Mouse (Mus musculus) limb, embryonic 14.5 days (tissue): ENCODE results near the gene Fgfr2. TPM values are rescaled to one million over a fixed set of nuclear protein-coding genes. Genes with fewer than 3 reads are reported as not detected.

ENCODE experiments used
- ATAC-seq: fragments of 200-750 bp; cut with Nextera tagmentation; 2 replicates; pipeline ENCODE4 v1.8.0; 2017; ENCODE audit warnings: low read depth, moderate number of reproducible peaks, moderate TSS enrichment; ENCODE audit not compliant: low FRiP score
- DNase-seq: peaks from one replicate; pipeline ENCODE4 v3.0.0-alpha.2; 2015; ENCODE audit warnings: low spot score
- H3K27ac ChIP-seq: fragments of 300-500 bp; sonication (generic); replicated peaks from 2 replicates; pipeline ENCODE4 v1.5.1; 2014; ENCODE audit warnings: low read depth, mild to moderate bottlenecking, low read length, moderate library complexity, mixed read lengths
- H3K27me3 ChIP-seq: fragments of 300-500 bp; sonication (generic); 2 replicates; pipeline ENCODE4 v1.6.1; 2014; ENCODE audit warnings: low read length, mixed read lengths; ENCODE audit not compliant: control insufficient read depth, insufficient read depth
- H3K36me3 ChIP-seq: fragments of 300-500 bp; sonication (generic); 2 replicates; pipeline ENCODE4 v1.6.1; 2014; ENCODE audit warnings: mild to moderate bottlenecking, low read length, moderate library complexity, mixed read lengths; ENCODE audit not compliant: control insufficient read depth, insufficient read depth
- H3K4me1 ChIP-seq: fragments of 300-500 bp; sonication (generic); 2 replicates; pipeline ENCODE4 v1.6.1; 2014; ENCODE audit warnings: antibody characterized with exemption, low read length, mixed read lengths; ENCODE audit not compliant: control insufficient read depth, insufficient read depth
- H3K4me2 ChIP-seq: fragments of 300-500 bp; sonication (generic); replicated peaks from 2 replicates; pipeline ENCODE4 v1.6.1; 2014; ENCODE audit warnings: low read depth, mild to moderate bottlenecking, low read length, moderate library complexity; ENCODE audit not compliant: severe bottlenecking
- H3K4me3 ChIP-seq: fragments of 300-500 bp; sonication (generic); replicated peaks from 2 replicates; pipeline ENCODE4 v1.5.1; 2014; ENCODE audit warnings: low read length
- H3K9ac ChIP-seq: fragments of 300-500 bp; sonication (generic); 2 replicates; pipeline ENCODE4 v1.6.1; 2014; ENCODE audit warnings: mild to moderate bottlenecking, low read depth, low read length, moderate library complexity; ENCODE audit not compliant: severe bottlenecking
- H3K9me3 ChIP-seq: fragments of 300-500 bp; sonication (generic); 2 replicates; pipeline ENCODE4 v1.6.1; 2016; ENCODE audit warnings: low read length; ENCODE audit not compliant: control insufficient read depth
- POLR2A ChIP-seq: fragments of 200-500 bp; IDR thresholded peaks from 2 replicates; pipeline ENCODE4 v1.8.0; 2012; ENCODE audit warnings: inconsistent platforms, mild to moderate bottlenecking, moderate library complexity, borderline replicate concordance; ENCODE audit not compliant: insufficient read depth, insufficient read length; ENCODE audit errors: extremely low read depth
- WGBS: fragments of 180-500 bp; shearing (Covaris S2); extraction: QIAGEN DNeasy Blood & Tissue Kit; methylation state at CpG from one replicate; pipeline ENCODE4 v1.1.7; 2014; 5-methylcytosine and 5-hydroxymethylcytosine counted together
- polyA plus RNA-seq, 2 experiments: library from polyadenylated mRNA; depleted of rRNA in 1 of 2; stranded (reverse) in 1 of 2; unstranded in 1 of 2; fragments of >200 nt; fragmentation: Nextera tagmentation in 1 of 2; extraction: Ambion mirVana in 1 of 2; gene quantifications; 2 replicates each; pipeline versions ENCODE4 v1.2.1 to v1.2.3; 2012 to 2014

Gene Fgfr2
- polyA plus RNA-seq, 2 experiments = 131 to 133 TPM

DNA sequence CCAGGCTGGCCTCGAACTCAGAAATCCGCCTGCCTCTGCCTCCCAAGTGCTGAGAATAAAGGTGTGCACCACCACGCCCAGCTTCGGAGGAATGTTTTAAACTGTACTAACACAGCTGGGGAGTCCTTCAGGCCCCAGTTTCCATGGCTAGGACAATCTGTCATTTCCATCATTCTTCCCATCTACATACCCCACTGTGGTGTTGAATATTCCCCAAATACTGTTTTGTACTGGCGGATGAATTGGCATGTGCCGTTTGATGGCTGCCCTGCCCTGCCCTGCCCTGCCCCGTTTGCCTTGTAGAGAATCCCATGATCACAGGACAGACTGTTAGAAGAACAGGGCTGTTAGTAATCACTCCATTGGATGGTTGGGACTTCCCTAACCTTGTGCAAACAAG, 2411.3 kb downstream of the Fgfr2 start:
- Histone ChIP-seq H3K9me3 (no peaks in the 10 kb centered on the region), H3K36me3 (peaks cover 4% of the 10 kb centered on the region), H3K27me3 (no peaks in the 10 kb centered on the region), H3K4me3 (no peak overlapping the region), H3K4me2 (no peak overlapping the region), H3K27ac (no peak overlapping the region), H3K4me1 (peaks cover 19% of the 10 kb centered on the region), H3K9ac (no peak overlapping the region)
- 88% methylated on average over 6 of the region's 7 CpGs for WGBS
- TF ChIP-seq POLR2A = no peak
- ATAC-seq (no peak), DNase-seq (no peak)

DNA sequence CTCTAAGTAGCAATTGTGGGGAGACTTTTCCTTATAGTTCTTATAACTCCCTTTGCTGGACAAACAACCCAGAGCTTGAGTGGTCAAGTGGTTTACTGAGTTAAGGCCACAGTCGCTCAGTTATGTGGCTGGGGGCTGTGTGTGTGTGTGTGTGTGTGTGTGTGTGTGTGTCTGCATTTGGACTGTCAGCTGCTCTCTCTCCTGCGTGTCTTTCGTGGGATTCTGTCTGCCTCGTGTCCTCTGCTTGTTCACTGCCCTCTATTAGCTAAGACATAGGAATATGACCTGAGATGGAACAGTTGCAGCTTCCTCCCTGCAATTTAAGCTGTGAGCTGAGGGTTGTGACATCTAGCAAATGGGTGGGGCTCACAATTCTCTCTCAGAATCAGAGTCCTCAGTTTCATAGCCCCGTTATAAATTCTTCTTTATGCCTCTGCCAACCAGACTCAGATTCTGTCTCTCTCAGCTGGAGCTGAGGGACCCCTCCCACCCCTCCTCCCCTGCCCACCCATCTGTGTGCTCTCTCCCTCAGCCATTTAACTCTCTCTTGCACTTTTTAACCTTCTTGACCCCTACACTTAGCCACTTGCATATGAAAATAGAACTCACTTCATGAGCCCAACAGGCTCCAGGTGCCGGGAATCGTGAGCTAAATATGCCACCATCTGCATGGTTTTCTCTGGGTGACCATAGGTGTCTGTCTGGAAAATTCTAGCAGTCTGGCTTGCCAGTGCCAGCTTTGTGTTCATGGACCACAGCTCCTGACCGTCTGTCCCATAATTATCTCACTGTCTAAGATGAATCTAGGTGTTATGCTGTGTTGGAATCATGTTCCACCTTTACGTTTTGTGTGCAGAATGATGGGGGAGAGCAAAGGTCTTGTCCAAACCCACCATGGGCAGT, 2413.5 kb downstream of the Fgfr2 start:
- Histone ChIP-seq H3K27me3 (no peaks in the 10 kb centered on the region), H3K9ac (no peak overlapping the region), H3K4me2 (no peak overlapping the region), H3K36me3 (no peaks in the 10 kb centered on the region), H3K4me1 (peaks cover 19% of the 10 kb centered on the region), H3K4me3 (no peak overlapping the region), H3K9me3 (no peaks in the 10 kb centered on the region), H3K27ac (peak overlapping the region; percentile 33; the same call in 1 of the 2 replicates)
- ATAC-seq = peak; percentile 48; the same call in 1 of the 2 replicates
- no peak for TF ChIP-seq POLR2A
- no peak for DNase-seq
- WGBS = 59% methylated on average over 9 of the region's 9 CpGs

DNA sequence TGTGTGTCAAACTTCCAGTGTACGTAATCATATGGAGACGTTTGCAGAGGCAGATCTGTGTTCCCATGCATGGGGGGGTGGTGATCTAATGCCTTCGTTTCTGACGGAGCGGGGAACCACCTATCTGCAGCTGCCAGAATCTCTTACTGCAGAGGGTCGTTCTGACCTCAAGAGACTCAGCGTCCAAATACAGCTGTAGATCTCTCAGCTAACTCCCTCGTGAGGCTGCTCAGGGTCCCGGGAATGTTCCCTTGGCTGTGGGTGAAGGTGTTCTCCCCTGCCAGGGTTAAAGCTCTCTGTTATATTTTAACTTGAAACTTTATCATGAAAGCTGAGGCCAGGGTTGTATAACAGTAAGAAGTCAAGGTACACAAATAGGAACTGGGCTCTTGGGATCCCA, 2414.2 kb downstream of the Fgfr2 start:
- Histone ChIP-seq H3K9ac (0 out of 2 replicates have a peak overlapping the region, but pooled peaks have one; percentile 7), H3K27ac (peak overlapping the region; percentile 33; the same call in 1 of the 2 replicates), H3K4me1 (peaks cover 19% of the 10 kb centered on the region), H3K9me3 (no peaks in the 10 kb centered on the region), H3K36me3 (no peaks in the 10 kb centered on the region), H3K27me3 (no peaks in the 10 kb centered on the region), H3K4me2 (no peak overlapping the region), H3K4me3 (no peak overlapping the region)
- 39% methylated on average over 9 of the region's 9 CpGs for WGBS
- DNase-seq (peak; percentile 21), ATAC-seq (no peak)
- no peak for TF ChIP-seq POLR2A

- WGBS = 85% methylated on average over 2 of the region's 2 CpGs
- ATAC-seq (no peak), DNase-seq (no peak)
- Histone ChIP-seq H3K4me2 (no peak overlapping the region), H3K27ac (no peak overlapping the region), H3K4me1 (peaks cover 19% of the 10 kb centered on the region), H3K36me3 (no peaks in the 10 kb centered on the region), H3K4me3 (no peak overlapping the region), H3K27me3 (no peaks in the 10 kb centered on the region), H3K9me3 (no peaks in the 10 kb centered on the region), H3K9ac (no peak overlapping the region)
- no peak for TF ChIP-seq POLR2A
These were observed 2417.9 kb downstream of the Fgfr2 start for GRCm38 (mm10) chr7:130705230-130705629.

DNA sequence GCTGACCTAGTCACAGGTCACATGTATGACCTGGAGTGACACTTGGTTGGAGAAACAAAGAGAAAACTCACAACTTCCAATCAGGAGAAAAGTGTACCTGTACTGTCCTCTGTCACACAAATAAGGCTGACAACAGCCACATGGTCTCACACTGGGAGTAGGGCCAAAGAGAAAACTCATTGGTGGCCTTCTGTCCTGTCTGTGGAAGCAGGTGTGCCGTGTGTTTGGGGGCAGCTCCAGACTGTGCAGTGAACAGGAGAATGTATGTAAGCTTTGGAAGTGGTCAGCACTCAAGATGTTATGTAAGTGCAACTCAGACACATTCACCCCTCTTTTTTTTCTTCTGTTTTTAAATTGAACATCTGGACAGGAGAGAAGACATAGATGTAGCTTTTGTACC, 2421.8 kb downstream of the Fgfr2 start:
- no peak for ATAC-seq
- no peak overlapping the region for H3K4me2 ChIP-seq

More for the DNA sequence above, 2421.8 kb downstream of the Fgfr2 start:
- H3K27ac ChIP-seq = no peak overlapping the region
- no peak for DNase-seq
- no peaks in the 10 kb centered on the region for H3K27me3 ChIP-seq
- TF ChIP-seq POLR2A = no peak
- H3K9me3 ChIP-seq = no peaks in the 10 kb centered on the region
- H3K4me3 ChIP-seq = no peak overlapping the region
- peaks cover 6% of the 10 kb centered on the region; the same call in 1 of the 2 replicates for H3K36me3 ChIP-seq
- WGBS = 100% methylated on average over 1 of the region's 1 CpGs
- no peak overlapping the region for H3K9ac ChIP-seq
- no peaks in the 10 kb centered on the region for H3K4me1 ChIP-seq
